Mouse (Mus musculus) layer of hippocampus, postnatal 25 days (tissue): ENCODE data around the gene Ndufaf7. TPM values are rescaled to one million over a fixed set of nuclear protein-coding genes. Genes with fewer than 3 reads are reported as not detected.

Source experiments
- DNase-seq, 2 experiments: peaks; one replicate each; pipeline ENCODE4 v3.0.0; 2022; ENCODE audit warnings: mixed read lengths in 2 of 2, low spot score in 1 of 2; ENCODE audit errors: extremely low spot score in 1 of 2
- total RNA-seq, 2 experiments: library from RNA; stranded (reverse); gene quantifications; 2 replicates each; pipeline ENCODE4 v1.2.3; 2021

Ndufaf7 gene
- total RNA-seq, 2 experiments from 2014 or later, result 52.7 to 58.2 TPM

GRCm38 (mm10) chr17:78959473-78959872 lies 22.5 kb downstream of the Ndufaf7 start:
- DNase-seq, result no peak

GRCm38 (mm10) chr17:78964387-78964786 lies 27.5 kb downstream of the Ndufaf7 start:
- peak in 1 of 2 experiments; percentile 32 for DNase-seq

GRCm38 (mm10) chr17:78966092-78966883 lies 29.4 kb downstream of the Ndufaf7 start:
- DNase-seq, result no peak

GRCm38 (mm10) chr17:78968500-78968899 lies 31.6 kb downstream of the Ndufaf7 start:
- DNase-seq, result no peak

- no peak for DNase-seq
Measured at GRCm38 (mm10) chr17:78983166-78983565, 46.2 kb downstream of the Ndufaf7 start.

GRCm38 (mm10) chr17:78983736-78984135 lies 46.8 kb downstream of the Ndufaf7 start:
- no peak for DNase-seq

- DNase-seq, result no peak
Measured at GRCm38 (mm10) chr17:78989015-78989414, 52.1 kb downstream of the Ndufaf7 start.

GRCm38 (mm10) chr17:78991549-78991948 lies 54.6 kb downstream of the Ndufaf7 start:
- no peak for DNase-seq

GRCm38 (mm10) chr17:78992303-78993027 lies 55.5 kb downstream of the Ndufaf7 start:
- no peak for DNase-seq

- DNase-seq, result no peak
Measured at GRCm38 (mm10) chr17:78993670-78994069, 56.7 kb downstream of the Ndufaf7 start.

GRCm38 (mm10) chr17:78994382-78994781 lies 57.4 kb downstream of the Ndufaf7 start:
- DNase-seq, result no peak

GRCm38 (mm10) chr17:78994931-78995820 lies 58.2 kb downstream of the Ndufaf7 start:
- DNase-seq, result no peak

Other genes starting within 250 kb of the Ndufaf7 start
- gene Strn, start 199.9 kb upstream of the Ndufaf7 start, total RNA-seq, result 10 to 100 TPM; 66.9 to 68.9 TPM
- gene Heatr5b, start 101.8 kb upstream of the Ndufaf7 start, total RNA-seq, result 10 to 100 TPM; 50.2 to 59.1 TPM
- gene Gpatch11, start 101.6 kb upstream of the Ndufaf7 start, total RNA-seq, result 10 to 100 TPM; 41.2 to 41.7 TPM
- 1 to 10 TPM; 4.1 to 5.9 TPM for gene Eif2ak2, start 54.6 kb upstream of the Ndufaf7 start, total RNA-seq
- gene Sult6b1, start 30.1 kb upstream of the Ndufaf7 start, total RNA-seq, result not detected
- gene Cebpzos, start 20.6 kb upstream of the Ndufaf7 start, total RNA-seq, result 10 to 100 TPM; 25.7 to 35.0 TPM
- gene Cebpz, start 70 bp upstream of the Ndufaf7 start, total RNA-seq, result 10 to 100 TPM; 32.5 to 32.9 TPM
- gene Prkd3, start 83.7 kb downstream of the Ndufaf7 start, total RNA-seq, result 10 to 100 TPM; 13.1 to 14.7 TPM
- gene Qpct, start 114.8 kb downstream of the Ndufaf7 start, total RNA-seq, result 10 to 100 TPM; 12.5 to 14.8 TPM